Mouse (Mus musculus) hematopoietic stem cell, adult 5-6 weeks (primary cell): ENCODE data around the gene Rnf130. TPM values are rescaled to one million over a fixed set of nuclear protein-coding genes. Genes with fewer than 3 reads are reported as not detected.

Source experiments
- ATAC-seq, 2 experiments: fragments of 125-278 bp in 1 of 2; replicated peaks in 1 of 2; 2 replicates each; pipeline ENCODE4 v1.8.0; 2016 to 2017; ENCODE audit warnings: inconsistent platforms in 2 of 2, mild to moderate bottlenecking in 2 of 2, moderate number of reproducible peaks in 2 of 2, low read depth in 1 of 2, moderate TSS enrichment in 1 of 2; ENCODE audit not compliant: low FRiP score in 2 of 2, poor library complexity in 2 of 2, severe bottlenecking in 2 of 2, insufficient read depth in 1 of 2, low TSS enrichment in 1 of 2
- total RNA-seq: library from RNA; stranded (forward); fragments of 172-1452, 232-1000 nt; gene quantifications from 2 replicates; pipeline ENCODE4 v1.2.3, GENCODE M21; 2017

Rnf130 gene
- total RNA-seq, 1 experiment from 2014 or later: 288 TPM

GRCm38 (mm10) chr11:50104016-50104415, 78.9 kb downstream of the Rnf130 start:
- ATAC-seq: no peak

GRCm38 (mm10) chr11:50105237-50105636, 80.1 kb downstream of the Rnf130 start:
- no peak; a peak in 1 of 4 replicates for ATAC-seq

- ATAC-seq: no peak
Observed at GRCm38 (mm10) chr11:50106024-50106423, 80.9 kb downstream of the Rnf130 start.

DNA sequence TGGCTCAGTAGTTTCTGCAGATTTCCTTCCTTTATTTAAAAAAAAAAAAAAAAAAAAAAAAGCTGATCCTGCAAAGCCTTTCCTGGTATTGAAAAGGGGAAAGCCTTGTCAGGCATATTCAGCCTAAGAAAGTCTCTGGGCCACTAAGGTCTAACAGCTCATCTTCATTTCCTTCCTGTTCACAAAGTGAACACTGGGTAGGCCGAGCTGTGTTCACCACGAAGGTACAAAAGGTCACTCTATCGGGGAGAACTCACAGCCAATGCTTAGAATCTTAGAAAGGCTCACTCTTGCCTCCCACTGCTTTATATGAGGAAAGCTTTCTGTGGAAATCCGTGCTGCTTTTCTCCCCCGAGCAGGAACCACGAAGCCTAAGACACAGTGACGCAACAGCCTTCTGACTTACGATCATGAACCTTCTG, 83.7 kb downstream of the Rnf130 start:
- ATAC-seq: peak; percentile 27 to 39; a peak in 1 of 4 replicates

- peak; percentile 86 to 87 for ATAC-seq
Observed at GRCm38 (mm10) chr11:50114329-50114728, 89.2 kb downstream of the Rnf130 start.

GRCm38 (mm10) chr11:50122631-50123081, 97.5 kb downstream of the Rnf130 start:
- ATAC-seq: no peak

DNA sequence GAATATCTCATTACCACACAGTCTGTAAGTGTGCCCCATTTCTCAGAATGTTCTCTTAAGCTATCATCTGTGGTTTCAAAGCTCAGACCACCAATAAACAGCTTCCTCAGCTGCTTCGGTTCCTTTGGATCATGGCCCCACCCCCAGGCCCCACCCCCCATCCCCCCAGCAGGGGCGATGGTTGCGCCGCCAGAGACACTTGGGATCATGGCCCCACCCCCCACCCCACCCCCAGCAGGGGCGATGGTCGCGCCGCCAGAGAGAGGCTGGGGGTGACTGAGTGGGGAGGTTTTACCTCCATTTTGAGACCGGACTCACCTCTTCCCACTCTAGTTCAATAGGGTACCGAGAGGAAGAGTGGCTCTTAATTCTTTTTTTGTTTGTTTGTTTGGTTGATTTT, 102.6 kb downstream of the Rnf130 start:
- no peak for ATAC-seq

DNA sequence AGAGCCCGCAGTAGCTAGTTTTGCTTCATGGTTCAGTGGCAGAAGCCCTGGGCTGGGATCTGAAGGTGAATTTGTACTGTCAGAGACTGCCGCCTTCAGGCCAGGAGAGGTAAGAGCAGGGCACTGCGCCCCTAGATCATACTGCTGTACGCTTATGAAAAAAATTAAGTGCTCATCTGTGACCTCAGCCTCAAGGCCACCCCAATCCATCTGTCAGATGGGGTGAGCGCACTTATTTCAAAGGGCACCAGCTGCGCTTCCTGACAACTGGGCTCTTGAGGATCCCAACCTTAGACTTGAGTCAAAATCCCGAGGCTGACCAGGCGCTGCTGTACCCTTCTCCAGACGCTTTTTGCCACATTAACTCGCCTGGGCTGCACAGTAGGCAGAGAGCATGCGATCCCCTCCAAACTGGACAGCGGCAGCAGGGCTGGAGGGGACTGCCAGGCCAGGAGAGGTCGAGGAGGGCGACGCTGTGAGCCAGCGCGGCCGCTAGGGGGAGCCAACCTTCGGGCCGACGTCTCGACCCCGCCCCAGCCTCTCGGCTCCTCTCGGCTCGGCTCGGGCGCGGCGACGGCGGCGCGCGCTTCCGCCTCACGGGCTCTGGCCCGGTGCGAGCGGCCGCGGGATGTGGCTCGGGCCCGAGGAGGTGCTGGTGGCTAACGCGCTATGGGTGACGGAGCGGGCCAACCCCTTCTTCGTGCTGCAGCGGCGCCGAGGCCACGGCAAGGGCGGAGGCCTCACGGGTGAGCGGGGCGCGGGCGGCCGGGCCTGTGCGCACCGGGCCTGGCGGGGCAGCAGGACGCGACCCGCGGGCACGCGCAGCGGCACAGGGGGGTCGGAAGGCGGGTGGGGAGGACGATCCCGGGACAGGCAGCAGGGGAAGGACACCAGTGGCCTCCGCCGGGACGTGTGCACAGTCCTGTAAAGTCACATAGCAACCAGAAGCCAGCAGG, 105.9 kb downstream of the Rnf130 start, which contains the start of gene Tbc1d9b:
Gene Tbc1d9b, plus strand, starts transcription at position 586 of the 956 bp plus-strand sequence.
- peak; percentile 78 to 87 for ATAC-seq

DNA sequence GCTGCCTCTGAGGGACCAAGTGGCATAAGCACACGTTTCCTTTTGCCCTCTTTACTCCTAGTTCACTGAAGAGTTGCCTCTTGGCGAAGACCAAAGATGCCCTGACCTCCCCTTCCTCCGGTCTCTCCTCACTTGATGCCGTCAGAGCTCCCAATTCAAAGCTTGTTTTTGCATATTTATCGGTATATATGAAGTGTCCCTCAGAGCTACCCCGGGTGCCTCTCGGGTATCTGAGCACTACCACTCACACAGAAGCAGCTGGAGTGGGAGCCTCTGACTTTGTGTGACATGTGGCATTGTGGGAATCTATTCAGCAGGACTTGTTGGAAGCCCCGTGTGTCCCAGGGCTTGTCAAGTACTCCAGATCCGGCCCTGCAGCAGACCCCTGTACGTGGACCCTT, 106.7 kb downstream of the Rnf130 start:
- ATAC-seq: no peak

DNA sequence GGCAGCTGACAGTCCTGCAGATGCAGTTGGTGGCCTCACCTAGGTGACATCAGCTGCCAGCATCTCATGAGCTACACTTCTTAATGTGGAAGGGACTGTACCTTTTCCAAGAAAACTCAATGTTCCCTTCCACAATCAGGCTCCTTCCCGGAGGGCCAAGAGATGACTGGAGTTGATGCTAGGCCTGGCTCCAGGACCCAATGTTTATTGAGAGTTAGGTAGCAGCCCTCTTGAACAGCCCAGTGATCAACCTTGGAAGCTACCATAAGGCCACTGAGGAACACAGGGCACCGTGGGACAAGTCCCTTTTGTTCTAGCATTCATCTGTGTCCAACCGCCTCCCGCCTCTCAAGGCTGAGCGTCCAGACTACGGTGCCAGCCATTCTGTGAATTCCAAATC, 107.1 kb downstream of the Rnf130 start:
- no peak for ATAC-seq

DNA sequence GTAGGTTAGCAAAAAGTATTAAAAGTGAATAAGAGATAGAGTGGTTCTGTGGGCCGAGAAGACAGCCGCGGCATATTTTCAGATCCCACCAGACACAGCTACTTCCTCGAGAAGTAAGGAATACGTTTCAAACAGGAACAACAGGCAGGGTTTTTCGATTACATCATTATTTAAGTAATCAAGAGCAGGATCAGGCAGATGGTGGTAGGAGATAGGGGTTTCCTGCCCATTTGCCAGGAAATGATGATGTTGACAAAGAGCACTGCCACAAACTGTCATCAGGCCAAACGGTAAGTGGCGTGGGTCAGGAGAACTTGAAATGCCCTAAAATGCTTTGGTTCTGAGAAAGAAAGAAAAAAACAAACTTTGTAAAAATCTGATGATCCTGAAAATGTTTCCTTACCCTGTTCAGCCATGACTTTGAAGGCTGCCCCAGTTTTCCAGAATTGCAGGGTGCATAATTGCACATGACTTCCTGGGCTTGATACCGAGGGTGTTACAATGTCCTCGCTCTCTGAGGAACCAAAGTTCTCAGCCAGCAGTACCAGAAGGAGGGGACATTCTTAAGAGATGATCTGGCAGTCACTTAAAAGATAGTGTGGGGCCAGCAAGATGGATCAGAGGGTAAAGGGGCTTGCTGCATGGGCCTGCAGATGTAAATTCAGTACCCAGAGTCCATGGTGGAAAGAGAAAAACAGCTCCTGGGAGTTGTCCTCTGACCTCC, 109.2 kb downstream of the Rnf130 start:
- ATAC-seq: peak; percentile 47 to 63

DNA sequence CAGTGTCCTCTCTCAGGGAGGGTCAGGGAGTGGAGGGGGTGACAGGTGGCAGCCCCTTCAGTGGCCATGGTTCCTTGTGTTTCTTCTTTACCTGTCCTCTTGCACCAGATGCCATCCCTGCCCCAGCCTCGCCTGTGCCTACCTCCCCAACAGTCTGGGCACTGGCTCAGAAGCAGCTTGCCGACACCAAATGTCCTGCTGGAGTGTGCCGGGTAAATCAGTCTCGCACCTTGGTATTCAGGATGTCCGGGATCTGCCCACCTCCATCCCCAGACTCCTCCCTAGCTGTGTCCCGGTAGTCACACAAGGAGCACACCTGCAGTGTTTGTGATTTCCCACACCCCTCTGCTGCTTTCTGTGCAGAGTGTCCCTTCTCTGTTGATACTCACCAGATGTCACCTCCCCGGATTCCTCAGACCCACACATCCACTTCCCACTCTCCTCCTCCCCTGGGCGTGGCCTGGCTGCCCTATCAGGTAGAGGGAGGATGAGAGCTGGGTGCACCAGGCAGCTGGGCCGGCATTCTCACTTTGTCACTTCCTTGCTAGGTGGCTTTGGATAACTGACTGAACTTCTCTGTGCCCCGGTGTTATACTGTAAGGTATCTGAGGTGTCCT, 113.2 kb downstream of the Rnf130 start:
- no peak for ATAC-seq

GRCm38 (mm10) chr11:50139571-50139970, 114.4 kb downstream of the Rnf130 start:
- no peak for ATAC-seq

GRCm38 (mm10) chr11:50145529-50145928, 120.4 kb downstream of the Rnf130 start:
- no peak for ATAC-seq

GRCm38 (mm10) chr11:50146121-50146520, 121.0 kb downstream of the Rnf130 start:
- ATAC-seq: no peak

DNA sequence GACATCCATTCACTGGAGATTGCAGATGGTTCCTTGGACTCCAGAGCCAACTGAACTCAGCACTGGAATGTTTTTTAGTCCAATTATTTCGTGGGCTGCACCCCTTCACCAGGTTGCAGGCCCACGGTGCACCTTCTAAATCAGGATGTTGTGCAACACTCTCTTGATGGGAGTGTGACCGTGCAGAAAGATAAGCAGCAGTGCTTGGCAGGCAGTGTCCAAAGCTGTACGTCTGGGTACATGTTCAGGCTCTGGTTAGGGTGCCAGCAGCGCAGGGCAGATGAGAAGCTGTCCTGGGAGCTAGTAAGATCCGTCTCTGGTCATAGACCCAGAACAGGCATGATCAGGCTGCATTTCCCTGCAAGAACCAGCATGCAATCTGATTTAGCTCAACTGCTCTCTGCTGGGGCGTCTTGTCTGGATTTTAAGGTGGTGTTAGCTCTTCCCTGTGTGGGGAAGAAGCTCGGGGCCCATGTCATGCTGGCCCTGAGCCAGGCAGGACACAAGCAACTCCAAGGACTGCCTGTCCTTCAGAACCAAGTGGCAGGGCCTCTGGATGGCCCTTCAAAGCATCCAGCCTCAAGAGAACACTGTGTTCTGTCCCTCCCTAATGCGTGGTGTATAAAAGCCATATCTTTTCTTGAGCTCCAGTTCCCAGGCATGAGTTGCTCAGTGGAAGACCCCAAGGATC, 122.3 kb downstream of the Rnf130 start:
- ATAC-seq: no peak

GRCm38 (mm10) chr11:50147958-50148476, 122.9 kb downstream of the Rnf130 start:
- ATAC-seq: no peak
